Mouse (Mus musculus) right cerebral cortex, postnatal 10 days (tissue): ENCODE results near the gene Rce1.

Experiments
- DNase-seq, 2 experiments: peaks; one replicate each; pipeline ENCODE4 v3.0.0; 2021; ENCODE audit warnings: low spot score in 2 of 2

Gene Rce1

DNA sequence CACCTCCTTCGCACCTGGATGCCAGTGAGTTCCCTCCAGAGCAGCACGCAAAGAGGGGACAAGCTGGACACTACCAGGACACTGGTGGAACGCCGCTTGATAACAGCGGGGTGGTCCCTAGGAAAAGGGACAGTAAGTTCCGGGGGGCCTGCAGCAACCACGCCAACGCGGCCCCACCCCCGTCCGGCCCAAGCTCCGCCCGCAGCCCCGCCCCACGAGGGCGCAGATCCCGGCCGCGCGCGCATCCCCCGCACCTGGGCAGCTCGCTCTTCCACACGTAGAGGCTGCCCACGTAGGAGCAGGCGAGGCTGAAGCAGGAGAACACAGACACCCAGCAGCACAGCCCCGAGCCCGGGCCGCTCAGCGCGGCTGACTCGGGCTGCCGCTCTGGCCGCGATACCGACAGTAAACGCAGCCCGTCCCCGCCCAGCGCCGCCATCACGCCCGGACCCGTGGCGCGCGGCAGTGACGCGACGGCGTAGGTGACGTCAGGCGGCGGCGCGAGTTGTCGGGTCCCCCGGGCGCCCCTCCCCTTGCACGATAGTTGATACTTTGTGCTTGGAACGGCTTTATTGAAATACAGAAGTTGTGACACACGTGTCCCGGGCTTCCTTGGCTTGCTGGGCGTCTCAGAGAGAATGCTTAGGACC lies at the start of gene Rce1:
Gene Rce1, minus strand, starts transcription at position 463 of the 650 bp plus-strand sequence.
- DNase-seq: peak; percentile 93 to 94

DNA sequence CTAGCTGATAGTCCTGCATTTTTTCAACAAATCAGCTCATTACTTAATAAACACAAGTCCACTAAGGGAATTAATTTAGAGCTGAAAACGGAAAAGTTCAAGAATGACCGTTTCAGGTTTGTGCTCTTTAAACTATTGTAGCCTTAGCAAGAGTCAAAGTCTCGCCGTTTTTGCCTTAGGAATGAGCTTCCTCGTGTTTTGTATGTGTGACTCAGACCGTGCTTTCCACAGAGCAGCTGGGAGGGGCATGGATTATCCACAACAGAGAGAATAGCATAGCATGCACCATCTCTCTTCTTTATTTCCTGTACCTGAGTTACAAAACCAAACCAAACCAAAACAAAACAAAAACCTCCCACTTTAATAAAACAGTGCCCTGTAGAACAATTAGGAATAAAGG lies 47.0 kb upstream of the Rce1 start:
- DNase-seq: no peak

DNA sequence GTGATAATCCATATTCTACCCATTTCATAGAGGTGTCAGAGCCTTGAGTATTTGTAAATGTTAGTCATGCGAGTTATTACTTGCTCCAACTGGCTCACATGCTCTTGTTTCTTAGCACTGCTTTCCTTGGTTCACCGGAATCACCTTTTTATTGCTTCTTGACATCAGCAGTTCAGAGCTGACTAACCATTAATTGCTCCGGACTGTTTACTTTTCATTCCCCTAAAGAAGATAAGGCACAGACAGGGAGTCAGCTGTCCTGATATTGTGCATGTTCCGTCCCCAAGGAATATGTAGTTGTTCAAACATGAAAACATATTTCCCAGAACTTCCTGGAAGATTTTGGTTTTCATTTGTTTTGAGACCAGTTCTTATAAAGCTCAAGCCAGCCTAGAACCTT lies 45.3 kb upstream of the Rce1 start:
- no peak for DNase-seq

DNA sequence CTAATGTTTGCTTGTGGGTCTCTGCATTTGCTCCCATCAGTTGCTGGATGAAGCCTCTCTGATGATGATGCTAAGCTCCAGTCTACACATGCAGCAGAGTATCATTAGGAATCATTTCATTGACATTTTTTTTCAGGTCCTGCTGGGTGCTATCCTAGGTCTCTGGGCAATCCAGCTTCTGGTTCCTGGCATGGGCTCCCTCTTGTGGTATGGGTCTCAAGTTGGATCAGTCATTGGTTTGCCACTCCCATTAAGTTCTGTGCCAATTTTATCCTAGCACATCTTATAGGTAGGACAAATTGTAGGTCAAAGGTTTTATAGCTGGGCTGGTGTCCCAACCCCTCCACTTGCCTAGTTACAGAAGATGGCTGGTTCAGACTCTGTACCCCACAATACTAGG lies 41.4 kb upstream of the Rce1 start:
- DNase-seq: no peak

DNA sequence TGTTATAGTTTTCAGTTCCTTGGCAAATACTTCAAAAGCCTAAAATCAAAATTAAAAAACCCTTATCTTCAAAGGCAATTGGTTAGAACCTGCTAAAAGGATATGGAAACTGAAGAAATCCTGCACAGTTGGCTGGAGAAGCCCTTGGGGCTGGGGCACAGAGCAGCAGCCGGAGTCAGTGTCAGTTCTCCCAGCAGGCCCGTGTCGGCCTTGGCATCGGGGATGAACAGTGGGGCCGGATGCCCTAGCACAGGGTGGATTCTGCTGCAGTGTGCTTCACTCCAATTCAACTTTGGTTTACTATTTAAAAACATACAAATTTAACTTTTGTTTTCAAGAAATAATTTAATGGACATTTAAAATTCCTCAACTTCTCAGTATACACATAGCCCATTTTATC lies 32.7 kb upstream of the Rce1 start:
- DNase-seq: no peak

DNA sequence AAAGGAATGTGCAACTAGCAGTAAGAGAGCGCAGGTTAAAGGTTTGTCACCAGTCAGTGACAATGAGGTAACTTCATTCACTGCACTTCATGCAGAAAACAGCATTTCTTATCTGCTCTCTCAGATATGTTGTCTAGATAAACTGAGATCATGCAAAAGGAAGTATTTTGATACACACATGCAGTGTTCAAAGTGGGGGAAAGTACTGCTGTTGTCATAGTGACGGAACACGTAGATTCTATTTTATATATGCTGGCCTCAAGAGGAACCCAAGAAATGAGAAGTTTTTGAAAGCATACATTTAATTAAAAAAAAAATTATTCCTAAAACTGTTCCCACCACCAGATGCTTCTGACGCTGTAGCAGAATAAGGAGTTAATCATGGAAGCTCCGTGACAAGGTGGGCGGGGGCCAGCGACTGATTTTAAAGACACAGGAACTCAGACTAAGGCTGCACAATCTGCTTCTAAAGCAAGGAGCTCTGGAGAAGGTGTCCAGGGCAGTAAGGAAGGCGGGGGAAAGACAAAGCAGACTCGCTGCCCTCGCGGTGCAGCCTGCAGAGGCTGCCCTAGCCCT lies 21.6 kb upstream of the Rce1 start:
- DNase-seq: peak; percentile 87 to 93

DNA sequence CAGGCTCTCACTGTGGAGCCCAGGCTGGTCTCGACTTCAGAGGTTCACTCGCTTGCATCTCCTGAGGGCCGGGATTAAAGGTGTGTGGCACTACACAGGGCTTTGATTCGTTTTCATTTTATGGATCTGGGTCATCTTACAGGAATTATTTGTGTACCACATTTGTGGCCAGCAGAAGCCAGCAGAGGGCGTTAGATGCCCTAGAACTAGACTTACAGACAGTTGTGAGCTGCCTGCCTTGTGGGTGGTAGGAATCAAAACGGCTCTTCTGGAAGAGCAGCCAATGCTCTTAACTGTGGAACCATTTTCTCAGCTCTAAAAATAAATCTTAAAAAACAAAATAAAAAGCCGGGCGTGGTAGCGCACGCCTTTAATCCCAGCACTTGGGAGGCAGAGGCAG lies 18.8 kb upstream of the Rce1 start:
- peak; percentile 81 to 82 for DNase-seq

DNA sequence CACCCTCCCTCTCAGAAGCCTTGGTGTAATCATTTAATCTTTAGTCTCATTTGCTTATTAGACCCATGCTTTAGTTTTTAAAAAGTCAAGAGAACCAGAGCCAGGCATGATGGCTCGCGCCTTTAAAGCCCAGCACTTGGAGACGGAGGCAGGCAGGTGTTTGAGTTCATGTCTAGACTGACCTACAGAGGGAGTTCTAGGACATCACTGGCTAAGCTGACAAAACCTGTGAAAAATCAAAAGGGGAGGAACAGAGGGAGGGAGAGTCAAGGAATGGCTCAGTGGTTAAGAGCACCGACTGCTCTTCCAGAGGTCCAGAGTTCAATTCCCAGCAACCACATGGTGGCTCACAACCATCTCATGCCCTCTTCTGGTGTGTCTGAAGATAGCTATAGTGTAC lies 10.5 kb upstream of the Rce1 start:
- DNase-seq: no peak

DNA sequence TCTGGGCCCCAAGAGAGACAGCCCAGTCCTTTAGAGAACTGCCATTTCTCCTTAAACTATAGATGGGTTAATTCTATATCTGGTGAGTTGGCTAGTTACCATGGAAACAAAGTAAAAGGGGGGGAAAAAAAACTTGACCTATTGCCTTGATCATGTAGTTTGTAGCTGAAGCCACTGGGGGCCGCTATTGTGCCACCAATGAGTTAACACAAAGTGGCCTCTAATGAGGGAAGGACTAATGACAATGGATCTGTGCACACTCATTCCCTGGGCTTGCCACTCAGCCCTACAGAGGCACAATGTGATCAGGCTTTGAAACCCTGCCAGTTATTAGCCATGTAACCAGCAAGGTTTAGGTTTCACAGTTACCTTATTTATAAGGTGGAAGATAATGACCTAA lies 3.4 kb upstream of the Rce1 start:
- peak; percentile 82 to 88 for DNase-seq

DNA sequence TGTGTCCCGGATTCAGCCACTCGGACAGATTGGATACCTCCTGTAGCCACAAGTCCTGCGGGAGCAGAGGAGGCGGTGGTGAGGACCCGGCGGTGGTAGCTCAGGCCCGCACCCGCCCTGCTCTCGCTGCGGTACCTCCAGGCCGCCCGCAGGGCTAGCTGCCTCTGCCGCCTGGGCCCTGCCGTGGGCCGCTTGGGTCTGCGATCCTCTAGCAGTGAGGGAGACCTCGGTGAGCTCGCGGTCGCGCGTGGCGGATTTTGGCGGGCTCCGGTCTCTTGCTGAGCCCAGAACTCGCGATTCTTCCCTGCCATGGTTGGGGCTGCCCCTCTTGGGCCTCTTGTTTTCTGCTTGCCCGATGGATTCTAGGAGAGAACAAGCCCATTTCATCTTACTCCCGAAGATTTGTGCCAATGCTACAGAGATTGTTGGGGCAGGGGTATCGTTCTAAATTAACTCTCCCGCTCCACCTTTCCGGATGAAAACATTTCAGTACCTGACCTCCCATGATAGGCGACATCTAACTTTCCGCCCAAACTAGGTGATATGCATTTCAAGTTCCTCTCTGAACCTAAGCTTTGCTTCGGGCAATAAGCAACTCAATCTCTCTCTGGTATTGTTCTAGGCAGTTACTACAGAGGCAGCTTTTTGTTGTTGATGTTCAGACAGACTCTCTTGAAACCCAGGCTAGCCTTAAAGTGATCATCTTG lies 541 bp upstream of the Rce1 start:
- no peak for DNase-seq

DNA sequence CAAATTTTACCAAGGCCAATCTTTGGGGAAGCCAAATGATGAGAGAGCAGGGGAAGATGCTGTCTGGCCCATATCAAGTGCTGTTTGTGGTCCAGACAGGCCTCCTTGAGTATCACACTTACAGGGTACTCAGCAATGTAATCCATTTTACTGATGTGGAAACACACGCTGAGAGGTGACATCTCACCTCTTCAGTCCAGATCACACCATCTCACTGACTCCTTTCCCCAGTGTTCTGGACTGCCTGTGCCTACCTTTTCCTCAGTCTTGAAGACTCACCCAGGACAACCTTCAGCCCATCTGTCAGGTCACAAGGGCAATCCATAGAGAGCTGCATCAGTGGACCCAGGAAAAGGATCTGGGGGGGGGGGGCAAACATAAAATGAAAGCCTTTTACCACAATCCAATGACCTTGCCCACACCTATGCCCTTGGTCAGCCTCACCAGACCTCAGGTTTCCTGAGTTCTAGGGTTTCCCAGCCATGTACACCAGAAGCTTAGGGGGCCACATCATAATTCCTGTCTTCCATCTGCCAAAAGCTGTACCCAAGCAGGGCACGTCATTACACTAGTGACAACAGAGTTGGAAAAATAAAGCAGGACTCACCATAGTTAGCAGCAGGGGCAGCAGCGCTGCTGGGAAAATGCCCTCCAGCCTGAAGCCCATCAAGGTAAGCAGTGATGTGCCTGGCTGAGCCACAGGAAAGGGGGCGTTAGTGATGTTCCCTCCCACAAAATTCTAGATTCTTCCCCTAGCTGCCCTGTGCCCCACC lies 849 bp downstream of the Rce1 start:
- peak in 1 of 2 experiments; percentile 18 for DNase-seq

DNA sequence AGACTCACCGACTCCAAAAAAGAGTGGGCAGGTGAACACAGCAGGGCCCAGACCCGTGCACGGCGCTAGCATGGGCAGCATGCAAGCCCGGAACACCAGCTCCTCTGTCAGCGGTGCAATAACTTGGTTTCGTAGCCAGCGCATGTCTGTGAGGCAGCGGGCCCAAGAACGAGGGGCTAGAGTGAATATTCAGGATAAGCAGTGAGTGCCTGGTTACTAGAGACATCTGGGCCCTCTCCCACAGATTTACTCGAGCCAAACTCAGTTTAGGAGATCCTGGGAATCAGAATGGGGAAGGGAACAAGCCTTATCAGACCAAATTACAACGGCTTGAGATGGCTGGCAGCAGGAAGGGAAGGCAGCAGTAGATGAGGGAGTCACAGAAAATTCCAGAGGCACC lies 1.4 kb downstream of the Rce1 start:
- DNase-seq: peak in 1 of 2 experiments; percentile 25

DNA sequence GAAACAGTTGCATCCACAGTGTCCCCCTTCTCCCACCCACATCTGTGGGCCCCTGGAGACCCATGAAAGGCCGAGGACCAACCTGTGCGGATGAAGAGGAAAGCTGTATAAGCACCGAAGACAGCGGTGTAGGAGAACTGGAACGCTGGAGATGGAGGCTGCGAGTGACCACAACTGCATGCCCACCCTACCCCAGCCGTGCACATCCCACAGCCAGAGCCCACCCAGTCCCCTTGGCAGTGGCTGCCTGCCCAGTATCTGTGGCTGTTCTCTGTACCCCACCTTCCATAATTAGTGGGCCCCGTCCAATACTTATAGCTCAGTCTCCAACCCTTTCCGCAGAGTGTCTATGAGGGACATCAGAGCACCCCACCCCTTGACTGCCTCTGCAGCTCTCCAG lies 2.0 kb downstream of the Rce1 start:
- DNase-seq: peak in 1 of 2 experiments; percentile 20

DNA sequence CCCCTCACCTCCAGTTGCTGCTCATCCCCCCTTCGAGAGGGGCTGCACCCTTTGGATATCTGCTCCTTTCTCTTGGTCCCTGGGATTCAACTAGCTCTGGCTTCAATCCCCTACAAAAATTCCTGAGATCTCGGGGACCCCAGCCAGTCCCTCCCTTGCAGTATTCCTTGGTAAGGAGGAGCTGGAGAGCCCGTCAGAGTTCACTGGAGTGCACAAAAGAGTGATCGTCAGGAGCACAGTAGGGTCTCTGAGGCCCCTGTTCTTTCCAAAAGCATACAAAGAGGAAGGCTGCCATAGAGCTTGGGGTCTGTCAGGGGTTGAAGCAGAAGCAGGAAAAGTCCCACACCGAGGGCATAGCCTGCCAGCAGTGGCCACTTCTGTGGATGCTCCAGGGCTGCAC lies 2.7 kb downstream of the Rce1 start:
- DNase-seq: peak in 1 of 2 experiments; percentile 17

DNA sequence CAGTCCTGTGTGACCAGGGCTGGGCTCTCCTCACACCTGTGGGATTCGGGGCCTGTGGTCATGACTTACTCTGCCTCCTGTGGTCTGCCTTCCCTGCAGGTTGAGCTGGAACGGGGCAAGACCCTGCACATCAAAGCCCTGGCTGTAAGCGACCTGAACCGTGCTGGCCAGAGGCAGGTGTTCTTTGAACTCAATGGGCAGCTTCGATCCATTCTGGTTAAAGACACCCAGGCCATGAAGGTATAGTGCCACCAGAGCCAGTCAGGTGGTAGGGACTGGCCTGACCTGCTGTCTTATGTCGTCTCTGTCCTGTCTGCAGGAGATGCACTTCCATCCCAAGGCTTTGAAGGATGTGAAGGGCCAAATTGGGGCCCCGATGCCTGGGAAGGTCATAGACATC lies 4.7 kb downstream of the Rce1 start:
- peak in 1 of 2 experiments; percentile 26 for DNase-seq

DNA sequence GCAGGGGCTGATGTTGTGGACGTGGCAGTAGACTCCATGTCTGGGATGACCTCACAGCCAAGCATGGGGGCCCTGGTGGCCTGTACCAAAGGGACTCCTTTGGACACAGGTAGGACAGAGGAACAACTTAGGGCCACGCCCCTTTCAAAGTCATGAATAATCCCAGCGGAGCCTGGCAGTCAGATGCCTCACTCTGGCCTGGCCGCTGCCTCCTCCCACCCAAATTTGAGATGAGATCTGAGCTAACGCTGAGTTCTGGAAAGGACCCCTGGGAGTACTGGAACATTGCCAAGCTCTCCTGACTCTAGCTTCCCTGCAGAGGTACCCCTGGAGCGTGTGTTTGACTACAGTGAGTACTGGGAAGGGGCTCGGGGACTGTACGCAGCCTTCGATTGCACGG lies 6.0 kb downstream of the Rce1 start:
- DNase-seq: peak in 1 of 2 experiments; percentile 23

DNA sequence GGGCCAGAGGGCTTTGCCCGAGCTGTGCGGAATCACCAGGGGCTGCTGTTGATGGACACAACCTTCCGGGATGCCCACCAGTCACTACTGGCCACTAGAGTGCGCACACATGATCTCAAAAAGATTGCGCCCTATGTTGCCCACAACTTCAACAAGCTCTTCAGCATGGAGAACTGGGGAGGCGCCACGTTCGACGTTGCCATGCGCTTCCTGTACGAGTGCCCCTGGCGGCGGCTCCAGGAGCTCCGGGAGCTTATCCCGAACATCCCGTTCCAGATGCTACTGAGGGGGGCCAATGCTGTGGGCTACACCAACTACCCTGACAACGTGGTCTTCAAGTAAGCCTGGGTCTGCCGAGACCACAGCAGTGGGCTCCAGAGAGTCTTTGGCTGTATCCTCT lies 7.3 kb downstream of the Rce1 start:
- DNase-seq: peak in 1 of 2 experiments; percentile 56

DNA sequence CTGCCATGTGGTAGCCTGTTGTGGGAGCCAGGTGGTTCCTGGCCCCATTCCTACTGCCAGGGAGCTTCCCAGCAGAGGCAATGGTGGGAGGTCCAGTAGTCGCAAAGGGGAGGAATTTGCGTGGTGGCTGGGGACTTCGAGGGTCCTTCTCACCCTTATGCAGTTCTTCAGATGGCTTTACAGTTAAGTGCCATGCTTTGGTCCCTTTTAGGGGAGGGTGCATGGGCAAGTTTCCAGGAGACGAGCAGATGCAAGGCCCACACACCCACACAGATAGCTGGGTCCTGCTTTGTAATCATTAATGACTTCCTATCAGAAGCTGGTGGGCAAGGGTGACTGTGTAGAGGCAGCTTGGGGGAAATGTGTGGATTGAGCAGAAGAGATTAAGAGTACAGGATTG lies 8.9 kb downstream of the Rce1 start:
- DNase-seq: peak; percentile 30 to 49

DNA sequence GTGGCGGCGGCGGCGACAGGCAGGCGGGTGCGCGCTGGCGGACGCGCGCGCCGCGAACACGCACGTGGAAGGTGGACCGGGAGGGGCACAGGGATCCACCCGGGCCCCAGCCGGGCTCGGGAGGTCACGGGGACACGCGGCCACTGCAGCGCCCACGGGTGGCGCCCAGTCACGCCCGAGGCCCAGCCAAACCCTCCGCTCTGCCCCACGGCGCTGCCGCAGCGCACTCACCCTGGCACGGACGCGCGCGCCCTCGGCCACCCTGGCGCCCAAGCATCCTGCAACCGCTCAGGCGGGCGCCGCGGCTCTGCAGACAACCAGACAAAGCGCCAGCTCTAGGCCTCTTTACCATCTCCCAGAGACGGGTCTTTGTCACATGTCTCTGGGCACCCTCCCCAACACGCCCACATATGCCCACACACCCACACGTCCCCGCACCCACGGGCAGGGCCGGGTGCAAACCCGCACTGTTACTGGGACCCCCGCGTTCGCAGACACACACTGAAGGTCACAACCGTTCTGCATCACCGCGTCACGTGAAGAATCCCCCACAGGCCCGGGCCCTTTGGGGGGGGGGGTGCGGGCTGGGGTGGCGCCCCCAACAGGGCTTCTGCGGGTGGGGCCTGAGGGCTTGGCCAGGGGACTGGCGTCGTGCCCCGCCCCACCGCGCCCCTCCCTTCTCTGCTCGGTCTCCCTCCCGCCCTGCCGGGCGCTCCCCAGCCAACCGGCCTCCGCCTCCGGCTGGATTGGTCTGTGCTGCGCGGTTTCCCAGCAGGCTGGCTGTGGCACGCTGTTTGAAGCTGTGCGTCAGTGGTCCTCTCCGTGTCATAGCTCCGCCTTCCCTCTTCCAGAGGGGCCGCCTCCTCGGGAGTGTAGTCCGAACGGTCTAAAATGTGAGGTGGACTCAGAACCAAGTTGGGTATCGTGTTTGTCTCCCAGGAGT lies 10.0 kb downstream of the Rce1 start, which contains the start of gene Lrfn4:
Gene Lrfn4, minus strand, starts transcription at position 517 of the 943 bp plus-strand sequence.
- DNase-seq: peak; percentile 95 to 96

DNA sequence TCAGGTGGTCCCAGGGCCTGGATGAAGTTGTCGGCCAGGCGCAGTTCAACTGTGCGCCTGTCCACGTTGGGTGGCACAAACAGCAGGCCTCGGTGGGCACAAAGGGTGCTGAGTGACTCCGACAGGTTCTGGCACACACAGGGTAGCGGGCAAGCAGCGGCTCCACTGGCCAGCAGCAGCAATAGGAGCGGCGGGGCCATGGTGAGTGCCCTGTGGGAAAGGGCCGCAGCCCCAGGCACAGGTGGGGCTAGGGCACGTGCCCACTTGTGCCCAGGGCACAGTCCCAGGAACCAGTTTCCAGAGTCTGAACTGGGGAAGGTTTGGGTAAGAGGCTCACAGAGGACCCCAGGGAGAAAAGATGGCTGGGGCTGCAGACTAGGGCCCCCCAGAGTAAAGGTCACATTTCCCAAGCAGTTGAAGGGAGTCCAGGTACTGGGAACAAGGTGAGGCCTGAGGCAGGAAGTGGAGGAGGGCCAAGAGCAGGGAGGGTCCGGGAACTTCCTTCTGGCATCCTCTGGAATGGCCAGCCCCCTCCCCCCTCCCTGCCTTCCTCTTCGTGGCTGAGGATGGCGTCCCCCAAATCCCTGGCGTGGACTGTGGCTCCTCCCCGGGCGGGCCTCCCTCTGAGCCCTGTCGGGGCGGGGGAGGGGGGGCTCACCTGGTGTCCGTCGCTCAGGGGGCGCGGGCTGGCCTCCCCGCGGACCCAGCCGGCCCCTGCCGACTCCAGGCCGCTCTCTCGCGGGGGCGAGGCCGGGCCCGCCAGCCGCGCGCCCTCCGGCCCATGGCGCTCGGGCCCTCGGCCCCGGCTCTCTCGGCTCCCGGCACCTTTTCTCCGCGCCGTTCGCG lies 10.9 kb downstream of the Rce1 start:
- DNase-seq: peak in 1 of 2 experiments; percentile 50
